Mouse (Mus musculus) C2C12 (cell line): Measurements from ENCODE around the gene Aldh3b1.

Experiments
- CEBPB ChIP-seq: IDR thresholded peaks from one replicate; pipeline ENCODE4 v1.6.1; 2011; ENCODE audit warnings: low read depth, mild to moderate bottlenecking, control low read depth, moderate library complexity
- CTCF ChIP-seq: IDR thresholded peaks from one replicate; pipeline ENCODE4 v1.5.1; 2011; ENCODE audit not compliant: control insufficient read depth, insufficient read depth, insufficient read length
- FOSL1 ChIP-seq: IDR thresholded peaks from one replicate; pipeline ENCODE4 v1.8.0; 2011; ENCODE audit warnings: mild to moderate bottlenecking, low read length; ENCODE audit not compliant: poor library complexity, insufficient read depth, severe bottlenecking
- MAX ChIP-seq: IDR thresholded peaks from one replicate; pipeline ENCODE4 v1.6.1; 2011; ENCODE audit warnings: mild to moderate bottlenecking, control low read depth
- MYOD1 ChIP-seq: IDR thresholded peaks from one replicate; pipeline ENCODE4 v1.6.1; 2011; ENCODE audit warnings: low read depth; ENCODE audit not compliant: control insufficient read depth, insufficient read length
- MYOG ChIP-seq: IDR thresholded peaks from one replicate; pipeline ENCODE4 v1.6.1; 2011; ENCODE audit not compliant: control insufficient read depth, insufficient read length; ENCODE audit errors: extremely low read depth
- USF1 ChIP-seq: IDR thresholded peaks from one replicate; pipeline ENCODE4 v1.6.1; 2011; ENCODE audit warnings: low read depth, mild to moderate bottlenecking, control low read depth, moderate library complexity

GRCm38 (mm10) chr19:3975866-3976265 lies 46.3 kb upstream of the Aldh3b1 start:
- TF ChIP-seq CTCF (no peak), MAX (no peak), MYOD1 (no peak), MYOG (no peak), USF1 (no peak), CEBPB (no peak), FOSL1 (no peak)
